Mouse (Mus musculus) hindbrain, postnatal 0 days (tissue): ENCODE measurements around the gene Gm13889. TPM values are rescaled to one million over a fixed set of nuclear protein-coding genes. Genes with fewer than 3 reads are reported as not detected.

Experiments used
- ATAC-seq: fragments of 200-750 bp; cut with Nextera tagmentation; 2 replicates; pipeline ENCODE4 v1.8.0; 2017; ENCODE audit warnings: mild to moderate bottlenecking, moderate TSS enrichment, moderate library complexity
- DNase-seq: peaks from one replicate; pipeline ENCODE4 v3.0.0-alpha.2; 2015; ENCODE audit warnings: low spot score
- H3K27ac ChIP-seq: fragments of 300-500 bp; sonication (generic); 2 replicates; pipeline ENCODE4 v1.5.1; 2014; ENCODE audit warnings: mild to moderate bottlenecking
- H3K27me3 ChIP-seq: fragments of 300-500 bp; sonication (generic); 2 replicates; pipeline ENCODE4 v1.6.1; 2014; ENCODE audit warnings: low read length, mixed read lengths; ENCODE audit not compliant: insufficient read depth
- H3K36me3 ChIP-seq: fragments of 300-500 bp; sonication (generic); 2 replicates; pipeline ENCODE4 v1.6.1; 2014; ENCODE audit warnings: low read length, mixed read lengths; ENCODE audit not compliant: insufficient read depth
- H3K4me1 ChIP-seq: fragments of 300-500 bp; sonication (generic); 2 replicates; pipeline ENCODE4 v1.6.1; 2014; ENCODE audit warnings: antibody characterized with exemption, low read length, mixed read lengths; ENCODE audit not compliant: insufficient read depth
- H3K4me2 ChIP-seq: fragments of 300-500 bp; sonication (generic); 2 replicates; pipeline ENCODE4 v1.6.1; 2014; ENCODE audit warnings: low read depth, mild to moderate bottlenecking, low read length, moderate library complexity, mixed read lengths
- H3K4me3 ChIP-seq: fragments of 300-500 bp; sonication (generic); 2 replicates; pipeline ENCODE4 v1.5.1; 2014; ENCODE audit warnings: low read length
- H3K9ac ChIP-seq: fragments of 300-500 bp; sonication (generic); replicated peaks from 2 replicates; pipeline ENCODE4 v1.6.1; 2014; ENCODE audit warnings: mild to moderate bottlenecking, low read length, moderate library complexity, mixed read lengths
- H3K9me3 ChIP-seq: fragments of 300-500 bp; sonication (generic); 2 replicates; pipeline ENCODE4 v1.6.1; 2016; ENCODE audit warnings: low read length, mixed read lengths
- CTCF ChIP-seq: IDR thresholded peaks from 2 replicates; pipeline ENCODE4 v1.5.1; 2016; ENCODE audit warnings: antibody characterized with exemption, control low read depth, low read depth
- WGBS: fragments of 180-500 bp; shearing (Covaris S2); extraction: QIAGEN DNeasy Blood & Tissue Kit; methylation state at CpG from one replicate; pipeline ENCODE4 v1.1.7; 2014; 5-methylcytosine and 5-hydroxymethylcytosine counted together
- polyA plus RNA-seq: library from polyadenylated mRNA; unstranded; fragments of >200 nt; fragmentation: Nextera tagmentation; extraction: Ambion mirVana; gene quantifications from 2 replicates; pipeline ENCODE4 v1.2.1, GENCODE M21; 2015
- total RNA-seq: library from RNA; depleted of rRNA; stranded (reverse); fragments of >200 nt; gene quantifications from 2 replicates; pipeline ENCODE4 v1.2.3, GENCODE M21; 2014

Gene Gm13889
- total and polyA plus RNA-seq, 2 experiments from 2014 or later: 16.4 to 38.5 TPM

DNA sequence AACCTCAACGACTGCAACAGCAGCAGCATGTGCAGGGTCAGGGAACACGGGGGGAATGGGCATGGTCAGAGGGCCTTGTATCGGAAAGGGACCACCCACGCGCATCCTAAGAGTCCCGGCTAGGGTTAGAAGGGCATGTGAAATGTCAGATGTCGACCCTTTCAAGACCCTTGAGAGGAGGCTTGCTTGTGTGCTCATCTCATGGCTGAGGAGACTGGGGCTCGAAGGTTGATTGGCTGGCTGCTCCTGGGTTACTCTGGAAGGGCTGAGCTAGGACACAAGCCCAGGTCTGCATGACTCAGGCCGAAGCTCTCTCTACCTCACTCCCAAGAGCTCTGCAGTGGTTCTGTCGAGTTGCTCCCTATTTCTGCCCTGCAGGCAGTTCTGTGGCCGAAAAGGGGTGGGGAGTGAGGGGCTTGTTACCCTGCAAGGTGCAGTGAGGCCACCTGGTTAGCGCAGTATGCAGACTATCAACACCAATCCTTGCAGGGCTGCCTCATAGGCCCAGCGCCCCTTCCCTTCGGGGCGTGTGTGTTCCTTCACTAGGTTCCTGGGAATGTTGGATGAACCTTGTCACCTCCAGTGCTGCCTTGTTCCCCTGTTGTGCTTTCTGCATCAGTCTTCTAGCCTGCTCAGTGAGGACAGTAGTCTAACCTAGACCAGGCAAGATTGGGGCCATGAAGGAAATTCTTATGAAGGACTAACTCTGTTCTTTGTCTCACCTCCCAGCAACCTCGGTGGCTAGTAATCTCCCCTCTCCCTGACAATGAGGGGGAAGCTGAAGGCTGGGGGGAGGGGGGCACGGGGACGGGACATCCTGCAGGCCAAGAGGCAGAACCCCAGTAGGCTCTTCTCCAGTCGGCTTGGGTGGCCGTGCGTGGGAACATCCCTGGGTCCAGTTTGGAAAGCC lies 18.8 kb upstream of the Gm13889 start:
- Histone ChIP-seq H3K4me2 (peak overlapping the region; percentile 65), H3K9me3 (no peaks in the 10 kb centered on the region), H3K27ac (peak overlapping the region; percentile 73), H3K27me3 (no peaks in the 10 kb centered on the region), H3K9ac (peak overlapping the region; percentile 53), H3K36me3 (peaks cover 14% of the 10 kb centered on the region; the same call in 1 of the 2 replicates), H3K4me1 (peaks cover 16% of the 10 kb centered on the region; the same call in 1 of the 2 replicates), H3K4me3 (peak overlapping the region; percentile 31)
- peak; percentile 10; the same call in 1 of the 2 replicates for ATAC-seq
- DNase-seq: no peak
- TF ChIP-seq CTCF: no peak
- WGBS: 20% methylated on average over 21 of the region's 21 CpGs

DNA sequence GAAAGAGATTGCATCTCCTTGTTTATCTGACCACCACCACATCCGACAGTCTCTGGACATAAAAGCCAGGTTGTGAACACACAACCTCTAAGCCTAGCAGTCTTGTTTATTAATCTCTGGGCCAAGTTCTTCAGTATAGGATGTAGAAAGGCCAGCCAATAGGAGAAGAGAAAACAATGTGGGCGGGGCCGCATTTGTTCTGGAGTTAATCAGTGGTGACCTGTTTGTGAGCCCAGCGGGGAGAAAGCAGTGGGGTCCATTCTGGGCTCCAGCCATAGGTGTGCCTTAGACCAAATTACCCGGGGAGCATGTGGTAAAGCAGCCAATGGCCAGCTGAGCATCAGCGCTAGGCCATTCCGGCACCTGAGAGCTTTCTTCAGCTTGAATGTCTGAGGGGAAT lies 18.0 kb upstream of the Gm13889 start:
- no peaks in the 10 kb centered on the region for H3K9me3 ChIP-seq
- no peak for TF ChIP-seq CTCF
- no peak overlapping the region for H3K27ac ChIP-seq
- no peak overlapping the region for H3K4me2 ChIP-seq
- WGBS: 38% methylated on average over 7 of the region's 7 CpGs
- H3K4me3 ChIP-seq: no peak overlapping the region
- no peak for ATAC-seq
- no peak for DNase-seq
- H3K4me1 ChIP-seq: peaks cover 16% of the 10 kb centered on the region; the same call in 1 of the 2 replicates
- peaks cover 7% of the 10 kb centered on the region; the same call in 1 of the 2 replicates for H3K36me3 ChIP-seq
- no peaks in the 10 kb centered on the region for H3K27me3 ChIP-seq
- H3K9ac ChIP-seq: no peak overlapping the region

DNA sequence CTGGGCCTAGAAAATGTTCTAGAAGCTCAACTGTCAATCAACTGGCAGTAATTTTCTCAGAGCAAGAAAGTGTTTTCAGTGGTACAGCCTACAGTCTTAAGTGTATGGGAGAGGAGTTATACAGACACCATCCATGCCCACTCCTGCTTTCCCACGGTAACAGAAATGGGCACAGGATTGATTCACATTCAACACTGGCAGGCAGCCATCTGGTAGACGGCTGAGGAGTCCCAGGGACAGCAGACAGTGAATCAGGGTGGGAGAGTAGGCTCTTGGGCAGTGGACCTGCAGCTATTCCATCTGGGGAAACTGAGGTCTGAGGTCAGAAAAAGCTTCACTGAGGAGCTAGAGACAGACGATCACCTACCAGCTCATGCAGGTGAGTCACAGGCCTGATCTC lies 14.6 kb upstream of the Gm13889 start:
- no peak for TF ChIP-seq CTCF
- no peaks in the 10 kb centered on the region for H3K36me3 ChIP-seq
- H3K27ac ChIP-seq: no peak overlapping the region
- ATAC-seq (no peak), DNase-seq (no peak)
- H3K4me3 ChIP-seq: no peak overlapping the region
- H3K27me3 ChIP-seq: no peaks in the 10 kb centered on the region
- no peak overlapping the region for H3K9ac ChIP-seq
- peaks cover 11% of the 10 kb centered on the region; the same call in 1 of the 2 replicates for H3K4me1 ChIP-seq
- no peak overlapping the region for H3K4me2 ChIP-seq
- WGBS: 44% methylated on average over 3 of the region's 3 CpGs
- H3K9me3 ChIP-seq: no peaks in the 10 kb centered on the region

DNA sequence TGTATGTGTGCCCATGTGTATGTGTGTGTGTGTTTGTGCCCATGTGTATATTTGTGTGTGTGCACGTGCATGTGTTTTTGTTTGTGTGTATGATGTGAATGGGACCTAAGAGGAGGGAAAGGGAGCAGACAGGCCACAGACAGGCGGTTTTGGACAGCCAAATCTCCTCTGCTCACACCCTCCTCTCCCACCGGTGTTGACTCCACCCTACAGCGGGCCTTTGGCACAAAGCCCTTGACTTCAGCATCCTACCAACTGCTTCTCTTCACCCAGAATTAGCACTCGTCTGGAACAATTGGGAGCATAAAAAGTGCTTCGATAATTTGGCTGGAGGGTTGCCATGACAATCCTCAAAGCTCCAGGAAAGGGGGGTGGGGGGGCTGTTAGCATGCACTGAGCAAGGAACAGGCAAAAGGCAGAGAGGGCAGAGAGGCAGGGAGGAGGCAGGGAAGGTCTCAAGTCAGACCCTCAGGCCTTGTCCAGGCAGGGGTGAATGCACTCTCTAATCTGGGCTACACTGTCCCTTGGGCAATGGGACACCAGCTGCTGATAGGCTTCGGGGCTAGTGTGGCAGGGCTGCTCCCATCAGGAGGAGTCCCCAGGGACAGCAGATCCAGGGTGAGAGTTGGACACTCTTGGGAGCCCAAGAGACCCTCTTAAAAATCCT lies 7.6 kb upstream of the Gm13889 start:
- ATAC-seq (peak; percentile 52), DNase-seq (peak; percentile 72)
- H3K9me3 ChIP-seq: no peaks in the 10 kb centered on the region
- no peak for TF ChIP-seq CTCF
- H3K36me3 ChIP-seq: no peaks in the 10 kb centered on the region
- WGBS: 17% methylated on average over 7 of the region's 7 CpGs
- no peak overlapping the region for H3K4me3 ChIP-seq
- no peak overlapping the region for H3K4me2 ChIP-seq
- no peak overlapping the region for H3K27ac ChIP-seq
- H3K4me1 ChIP-seq: peaks cover 7% of the 10 kb centered on the region; the same call in 1 of the 2 replicates
- no peak overlapping the region for H3K9ac ChIP-seq
- H3K27me3 ChIP-seq: no peaks in the 10 kb centered on the region

DNA sequence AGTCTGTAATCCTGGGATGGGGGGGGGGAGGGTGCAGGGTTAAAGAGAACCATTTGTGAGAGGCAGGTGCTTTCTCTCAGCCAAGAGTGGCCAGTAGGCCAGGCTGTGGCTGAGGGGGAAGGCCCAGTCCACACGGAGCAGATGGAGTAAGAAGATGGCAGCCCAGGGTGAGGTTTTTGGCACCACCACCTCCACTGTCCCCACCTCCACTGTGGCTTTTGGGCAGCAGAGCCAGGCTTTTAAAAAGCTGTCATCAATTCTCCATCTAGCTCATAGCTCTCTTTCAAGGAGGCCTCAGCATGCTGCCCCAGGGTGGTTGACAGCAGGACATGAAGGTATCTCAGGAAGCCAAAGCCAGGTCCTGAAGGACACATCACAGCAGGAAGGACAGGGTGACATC lies 6.8 kb upstream of the Gm13889 start:
- ATAC-seq: no peak
- 73% methylated on average over 1 of the region's 1 CpGs for WGBS
- Histone ChIP-seq H3K9ac (no peak overlapping the region), H3K27me3 (no peaks in the 10 kb centered on the region), H3K4me2 (no peak overlapping the region), H3K4me3 (no peak overlapping the region), H3K4me1 (peaks cover 7% of the 10 kb centered on the region; the same call in 1 of the 2 replicates), H3K9me3 (no peaks in the 10 kb centered on the region), H3K27ac (no peak overlapping the region), H3K36me3 (no peaks in the 10 kb centered on the region)
- no peak for TF ChIP-seq CTCF
- DNase-seq: no peak

DNA sequence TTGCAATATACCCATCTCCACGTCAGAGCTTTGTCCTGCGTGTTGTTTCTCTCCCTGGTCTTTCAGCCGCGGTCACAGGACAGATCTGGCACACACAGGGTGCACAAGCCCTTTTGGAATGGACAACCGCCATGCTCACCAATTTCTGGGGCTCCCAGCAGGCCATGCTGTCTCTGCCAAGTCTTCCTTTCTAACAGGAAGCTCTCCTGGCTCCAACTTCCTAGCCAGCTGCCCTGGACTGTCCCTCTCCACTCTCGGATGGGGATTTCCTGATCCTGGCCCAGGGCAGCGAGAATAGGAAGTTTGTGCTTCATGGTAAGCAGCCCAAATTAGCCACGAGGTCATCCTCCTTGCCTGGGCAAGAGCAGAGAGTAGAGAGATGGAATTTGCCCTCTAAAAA lies 4.7 kb upstream of the Gm13889 start:
- no peaks in the 10 kb centered on the region for H3K9me3 ChIP-seq
- no peaks in the 10 kb centered on the region for H3K36me3 ChIP-seq
- DNase-seq (peak; percentile 37), ATAC-seq (no peak)
- 56% methylated on average over 8 of the region's 8 CpGs for WGBS
- H3K4me2 ChIP-seq: no peak overlapping the region
- peaks cover 7% of the 10 kb centered on the region; the same call in 1 of the 2 replicates for H3K4me1 ChIP-seq
- no peaks in the 10 kb centered on the region for H3K27me3 ChIP-seq
- H3K27ac ChIP-seq: no peak overlapping the region
- no peak overlapping the region for H3K4me3 ChIP-seq
- TF ChIP-seq CTCF: no peak
- H3K9ac ChIP-seq: no peak overlapping the region
